Mouse (Mus musculus) E14TG2a.4 (cell line): ENCODE measurements around the gene Col25a1.

Experiments used
- CTCF ChIP-seq: conservative IDR thresholded peaks from 2 replicates; pipeline ENCODE4 v1.5.1; 2014; ENCODE audit warnings: low read length
- NANOG ChIP-seq: IDR thresholded peaks from 2 replicates; pipeline ENCODE4 v1.6.1; 2014; ENCODE audit warnings: borderline replicate concordance, low read length, mixed read lengths
- POU5F1 ChIP-seq: IDR thresholded peaks from 2 replicates; pipeline ENCODE4 v1.6.1; 2014; ENCODE audit warnings: low read length, borderline replicate concordance

DNA sequence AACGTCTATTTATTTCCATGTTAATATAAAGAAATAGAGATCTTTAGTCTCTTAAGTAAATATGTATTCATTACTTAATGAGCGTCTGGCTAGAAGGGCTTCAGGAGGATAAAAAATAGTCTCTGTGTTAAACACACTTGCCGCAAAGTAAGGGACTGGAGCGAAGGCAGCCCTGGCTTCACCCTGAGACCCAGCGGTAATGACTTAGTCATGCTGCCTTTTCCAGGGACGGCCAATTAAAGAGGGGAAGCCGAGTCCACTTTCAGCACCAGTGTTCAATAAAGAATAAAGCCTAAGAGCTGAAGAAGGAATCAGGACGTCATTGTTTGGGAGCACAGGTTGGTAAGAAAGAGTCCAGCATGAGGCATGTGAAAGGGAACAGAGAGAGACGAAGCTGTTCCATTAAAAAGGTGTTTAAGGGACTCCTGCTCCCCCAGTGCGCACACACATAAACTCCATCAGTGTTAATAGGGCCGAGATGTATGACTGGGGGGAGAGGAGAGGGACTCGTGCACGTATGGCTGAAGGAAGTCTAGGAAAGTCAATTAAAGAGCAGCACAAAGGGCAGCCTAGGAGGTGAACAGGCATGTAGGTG, 30.1 kb downstream of the Col25a1 start:
- TF ChIP-seq CTCF = no peak
- TF ChIP-seq POU5F1 = no peak
- TF ChIP-seq NANOG = no peak
